Mouse (Mus musculus) spleen, adult 2 months (tissue): Measurements from ENCODE around the gene Llgl1. TPM values are rescaled to one million over a fixed set of nuclear protein-coding genes. Genes with fewer than 3 reads are reported as not detected.

Experiments
- DNase-seq, 2 experiments: peaks; one replicate each; pipeline versions ENCODE4 v3.0.0 to v3.0.0-alpha.2; 2012 to 2021; ENCODE audit warnings: low spot score in 2 of 2, low read depth in 1 of 2
- H3K27ac ChIP-seq: fragments of 200-500 bp; 2 replicates; pipeline ENCODE4 v1.5.1; 2012; ENCODE audit warnings: low read length, inconsistent platforms; ENCODE audit not compliant: insufficient read depth
- H3K27me3 ChIP-seq: fragments of 200-500 bp; 2 replicates; pipeline ENCODE4 v1.6.1; 2012; ENCODE audit warnings: mild to moderate bottlenecking, moderate library complexity, low read length, inconsistent platforms; ENCODE audit not compliant: control insufficient read depth, insufficient read depth
- H3K36me3 ChIP-seq: fragments of 200-500 bp; 2 replicates; pipeline ENCODE4 v1.6.1; 2012; ENCODE audit warnings: mild to moderate bottlenecking, low read length, inconsistent platforms; ENCODE audit not compliant: control insufficient read depth, insufficient read depth
- H3K4me1 ChIP-seq: fragments of 200-500 bp; 2 replicates; pipeline ENCODE4 v1.6.1; 2011; ENCODE audit warnings: inconsistent platforms; ENCODE audit not compliant: control insufficient read depth, insufficient read depth, insufficient read length
- H3K4me3 ChIP-seq: fragments of 200-500 bp; 2 replicates; pipeline ENCODE4 v1.5.1; 2011; ENCODE audit warnings: mild to moderate bottlenecking, inconsistent platforms; ENCODE audit not compliant: insufficient read depth, insufficient read length; ENCODE audit errors: extremely low read depth
- CTCF ChIP-seq: fragments of 200-500 bp; IDR thresholded peaks from 2 replicates; pipeline ENCODE4 v1.5.1; 2011; ENCODE audit warnings: mild to moderate bottlenecking, inconsistent platforms; ENCODE audit not compliant: insufficient read depth, insufficient read length, insufficient replicate concordance; ENCODE audit errors: extremely low read depth
- POLR2A ChIP-seq: fragments of 200-500 bp; IDR thresholded peaks from 2 replicates; pipeline ENCODE4 v1.6.1; 2011; ENCODE audit warnings: low read depth, low read length, inconsistent platforms
- WGBS: fragments of 180-500 bp; shearing (Covaris S2); methylation state at CpG from one replicate; pipeline ENCODE4 v1.1.7; 2018; 5-methylcytosine and 5-hydroxymethylcytosine counted together
- polyA plus RNA-seq: library from polyadenylated mRNA; depleted of rRNA; stranded (reverse); fragments of >200 nt; gene quantifications from 2 replicates; pipeline ENCODE4 v1.2.3, GENCODE M21; 2012

The Llgl1 gene
- polyA plus RNA-seq, 1 experiment: 38.6 TPM

DNA sequence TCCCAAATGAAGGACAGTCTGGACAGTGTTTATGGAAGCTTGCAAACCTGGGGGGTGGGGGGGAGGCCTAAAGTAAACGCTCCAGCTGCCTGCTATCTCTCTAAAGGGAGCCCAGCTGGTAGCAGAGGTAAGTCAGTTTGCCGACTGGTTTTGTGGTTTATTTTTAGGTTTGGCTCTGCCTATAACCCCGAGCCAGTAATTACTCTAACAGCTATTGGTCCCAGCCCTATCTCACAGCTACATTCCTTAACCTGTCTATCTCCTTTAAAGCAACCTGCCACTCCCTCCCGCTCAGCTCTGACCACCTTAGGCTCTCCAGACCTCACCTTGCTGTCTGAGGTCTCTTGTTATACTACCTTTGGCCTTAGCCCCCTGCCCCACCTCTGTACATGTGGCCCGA is 19.7 kb downstream of the Llgl1 start:
- Histone ChIP-seq H3K4me3 (no peak overlapping the region), H3K36me3 (peaks cover 76% of the 10 kb centered on the region), H3K27ac (no peak overlapping the region), H3K27me3 (no peaks in the 10 kb centered on the region), H3K4me1 (no peaks in the 10 kb centered on the region)
- 70% methylated on average over 5 of the region's 5 CpGs for WGBS
- no peak for DNase-seq
- TF ChIP-seq POLR2A (no peak), CTCF (no peak)

DNA sequence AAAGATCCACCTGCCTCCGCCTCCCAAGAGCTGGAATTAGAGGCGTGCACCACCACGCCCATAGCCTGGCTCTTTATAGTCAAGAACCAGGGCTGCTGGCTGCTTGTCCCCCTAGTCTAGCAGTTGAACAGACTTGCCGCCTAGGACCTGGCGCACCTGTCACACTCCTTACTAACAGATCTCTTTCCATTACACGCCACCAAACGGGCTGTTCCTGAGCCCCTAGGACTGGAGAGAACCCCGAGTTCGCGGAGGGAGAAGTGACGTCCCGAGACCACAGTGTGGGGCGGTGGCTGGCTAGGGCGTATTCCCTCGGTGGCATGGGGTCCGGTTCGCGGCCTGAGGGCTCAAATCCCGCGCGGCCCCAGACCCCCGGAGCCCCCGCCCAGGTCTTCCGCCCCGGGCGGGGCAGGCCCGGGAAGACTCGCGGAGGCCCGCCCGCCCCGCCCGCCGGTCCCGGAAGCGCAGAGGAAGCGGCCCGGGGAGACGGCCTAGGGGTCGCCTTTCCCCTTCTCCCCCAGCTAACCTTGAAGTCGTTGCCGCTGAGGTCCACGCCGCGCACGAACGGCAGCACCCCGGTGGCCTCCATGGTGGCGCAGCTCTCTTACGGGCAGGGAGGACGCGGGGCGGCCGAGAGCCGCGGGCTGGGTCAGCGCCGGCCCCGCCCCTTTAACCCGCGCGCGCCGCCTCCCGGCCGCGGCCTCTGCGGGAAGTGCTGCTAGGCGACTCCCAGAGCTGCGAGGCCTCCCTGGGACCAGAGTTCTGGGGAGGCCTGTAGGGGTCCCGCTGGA is 27.3 kb downstream of the Llgl1 start, which contains the start of gene Flii:
Gene Flii, minus strand, starts transcription at position 663 of the 791 bp plus-strand sequence.
- peak within 1 kb of the TSS; percentile 92 for H3K27ac ChIP-seq
- H3K36me3 ChIP-seq: peaks cover 16% of the 10 kb centered on the region
- WGBS: 1% methylated on average over 55 of the region's 71 CpGs
- H3K4me1 ChIP-seq: peaks cover 10% of the 10 kb centered on the region; the same call in 1 of the 2 replicates
- peak; percentile 56 to 79 for DNase-seq
- TF ChIP-seq POLR2A: peak; percentile 38; the same call in 1 of the 2 replicates
- peak; percentile 46; the same call in 1 of the 2 replicates for TF ChIP-seq CTCF
- H3K27me3 ChIP-seq: no peaks in the 10 kb centered on the region
- peak within 1 kb of the TSS; percentile 99 for H3K4me3 ChIP-seq

DNA sequence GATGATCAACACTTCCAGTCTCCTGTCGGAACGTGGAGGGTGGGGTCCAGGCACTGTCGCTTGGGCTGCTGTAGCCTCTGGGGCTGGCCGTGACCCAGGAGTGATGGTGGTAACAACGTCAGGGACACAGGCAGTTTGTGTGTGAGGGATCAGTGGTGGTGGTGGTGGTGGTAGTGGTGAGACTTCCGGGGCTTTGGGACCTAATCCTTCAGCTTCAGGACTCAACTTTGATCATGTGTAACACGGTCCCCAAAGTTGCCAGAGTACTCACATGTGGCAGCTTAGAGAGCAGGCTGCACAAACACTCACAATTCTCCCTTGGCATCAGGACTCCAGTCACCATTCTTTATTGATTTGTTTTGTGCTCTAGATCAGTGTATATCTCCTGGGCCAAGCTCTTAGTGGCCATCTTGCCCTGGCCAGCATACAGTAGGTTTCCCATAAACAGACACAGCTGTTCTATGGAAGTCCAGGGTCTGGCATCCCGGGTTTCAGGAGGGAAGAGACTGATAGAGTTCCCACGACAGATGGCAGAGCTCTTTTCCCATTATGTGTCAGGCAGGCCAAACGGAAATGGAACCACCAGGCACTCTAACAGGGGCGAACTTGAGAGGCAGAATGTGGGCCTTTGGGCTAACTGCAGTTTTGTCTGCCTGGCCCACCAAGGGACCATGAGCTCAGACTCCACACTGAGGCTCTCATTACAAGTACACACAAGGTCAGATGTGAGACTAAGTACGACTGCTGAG is 28.0 kb downstream of the Llgl1 start:
- peaks cover 12% of the 10 kb centered on the region; the same call in 1 of the 2 replicates for H3K4me1 ChIP-seq
- DNase-seq: no peak
- H3K27ac ChIP-seq: peak overlapping the region; percentile 92
- TF ChIP-seq CTCF (no peak), POLR2A (no peak)
- WGBS: 7% methylated on average over 12 of the region's 12 CpGs
- no peaks in the 10 kb centered on the region for H3K27me3 ChIP-seq
- H3K4me3 ChIP-seq: peak overlapping the region; percentile 99
- peaks cover 12% of the 10 kb centered on the region for H3K36me3 ChIP-seq

DNA sequence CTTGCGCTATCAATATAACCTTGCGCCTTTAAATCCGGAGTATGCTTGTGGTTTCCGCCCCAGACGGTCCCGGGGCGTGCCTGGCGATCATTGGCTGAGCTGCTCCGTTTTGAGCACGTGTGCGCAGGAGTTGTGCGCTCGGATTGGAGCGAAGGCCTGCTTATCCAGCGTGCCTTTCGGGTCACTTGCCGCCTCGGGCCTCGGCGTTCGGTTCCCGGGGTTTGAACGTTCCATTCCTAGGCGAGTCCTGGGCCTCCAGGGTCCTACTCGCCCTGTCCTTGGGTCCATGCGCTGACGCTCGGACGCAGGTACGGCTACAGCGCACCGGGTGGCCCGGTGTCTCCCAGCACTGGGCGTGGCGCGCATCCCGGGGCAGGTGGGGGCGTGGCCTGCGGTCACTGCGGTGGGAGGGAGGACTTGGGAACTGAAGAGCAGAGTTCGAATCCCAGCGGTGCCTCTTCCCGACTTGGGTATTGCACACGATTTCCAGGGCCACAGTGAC is 28.8 kb downstream of the Llgl1 start, which contains the start of gene Mief2:
Gene Mief2, plus strand, starts transcription at position 139 of the 502 bp plus-strand sequence.
- H3K27ac ChIP-seq: peak within 1 kb of the TSS; percentile 93
- DNase-seq: peak; percentile 90 to 92
- TF ChIP-seq POLR2A (peak; percentile 31; the same call in 1 of the 2 replicates), CTCF (no peak)
- peak within 1 kb of the TSS; percentile 99 for H3K4me3 ChIP-seq
- WGBS: under 1% methylated on average over 44 of the region's 44 CpGs
- peaks cover 12% of the 10 kb centered on the region; the same call in 1 of the 2 replicates for H3K4me1 ChIP-seq
- H3K36me3 ChIP-seq: peaks cover 7% of the 10 kb centered on the region; the same call in 1 of the 2 replicates
- no peaks in the 10 kb centered on the region for H3K27me3 ChIP-seq

DNA sequence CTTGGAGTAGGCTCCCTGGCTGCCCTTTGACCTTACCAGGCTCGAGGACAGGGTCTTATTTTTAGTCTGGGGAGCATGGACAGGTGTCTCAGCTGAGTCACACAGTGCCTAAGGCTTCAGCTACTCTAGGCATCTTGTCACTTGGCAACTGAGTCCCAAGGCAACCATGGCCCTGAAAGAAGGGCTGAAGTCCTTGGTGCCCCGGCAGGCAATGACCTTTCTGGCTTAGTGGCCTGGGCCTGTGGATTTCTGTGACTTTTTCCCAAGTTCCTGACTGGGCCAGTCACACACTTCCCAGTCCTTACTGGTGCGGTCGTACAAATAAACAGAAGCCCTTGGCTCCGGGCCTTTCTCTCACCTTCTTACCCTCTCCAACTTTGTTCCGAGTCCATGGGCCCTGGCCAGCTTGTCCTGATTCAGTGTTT is 29.7 kb downstream of the Llgl1 start:
- Histone ChIP-seq H3K4me3 (no peak overlapping the region), H3K4me1 (peaks cover 12% of the 10 kb centered on the region; the same call in 1 of the 2 replicates), H3K27me3 (no peaks in the 10 kb centered on the region), H3K27ac (no peak overlapping the region), H3K36me3 (peaks cover 5% of the 10 kb centered on the region; the same call in 1 of the 2 replicates)
- DNase-seq: no peak
- 79% methylated on average over 6 of the region's 6 CpGs for WGBS
- TF ChIP-seq POLR2A (no peak), CTCF (no peak)

DNA sequence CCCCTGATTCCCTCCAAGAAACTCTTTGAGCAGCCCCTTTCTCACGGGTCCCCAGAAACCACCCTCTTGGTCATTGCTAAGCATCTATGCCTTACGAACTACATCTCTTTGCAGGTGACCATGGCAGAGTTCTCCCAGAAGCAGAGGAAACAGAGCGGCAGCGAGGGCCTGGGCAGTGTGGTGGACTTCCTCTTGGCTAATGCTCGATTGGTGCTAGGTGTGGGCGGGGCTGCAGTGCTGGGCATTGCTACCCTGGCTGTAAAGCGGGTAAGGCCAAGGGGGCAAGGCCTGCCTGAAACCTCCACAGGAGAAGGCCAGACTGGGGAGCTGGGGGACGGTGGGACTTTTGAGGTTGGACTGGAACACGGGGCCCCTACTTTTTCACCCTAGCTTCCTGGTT is 30.6 kb downstream of the Llgl1 start:
- 88% methylated on average over 9 of the region's 9 CpGs for WGBS
- H3K4me3 ChIP-seq: no peak overlapping the region
- H3K27ac ChIP-seq: no peak overlapping the region
- no peaks in the 10 kb centered on the region for H3K27me3 ChIP-seq
- no peak for TF ChIP-seq CTCF
- TF ChIP-seq POLR2A: no peak
- no peak for DNase-seq
- H3K36me3 ChIP-seq: peaks cover 5% of the 10 kb centered on the region; the same call in 1 of the 2 replicates
- H3K4me1 ChIP-seq: peaks cover 12% of the 10 kb centered on the region; the same call in 1 of the 2 replicates
